Mouse (Mus musculus): ENCODE data around the gene Slfn1. TPM values are rescaled to one million over a fixed set of nuclear protein-coding genes. Genes with fewer than 3 reads are reported as not detected.

Slfn1 gene
- 0.40 TPM for polyA plus RNA-seq (2014; fragmentation: Illumina TruSeq; extraction: RNeasy Lipid Tissue Mini Kit (QIAGEN cat#74804))

DNA sequence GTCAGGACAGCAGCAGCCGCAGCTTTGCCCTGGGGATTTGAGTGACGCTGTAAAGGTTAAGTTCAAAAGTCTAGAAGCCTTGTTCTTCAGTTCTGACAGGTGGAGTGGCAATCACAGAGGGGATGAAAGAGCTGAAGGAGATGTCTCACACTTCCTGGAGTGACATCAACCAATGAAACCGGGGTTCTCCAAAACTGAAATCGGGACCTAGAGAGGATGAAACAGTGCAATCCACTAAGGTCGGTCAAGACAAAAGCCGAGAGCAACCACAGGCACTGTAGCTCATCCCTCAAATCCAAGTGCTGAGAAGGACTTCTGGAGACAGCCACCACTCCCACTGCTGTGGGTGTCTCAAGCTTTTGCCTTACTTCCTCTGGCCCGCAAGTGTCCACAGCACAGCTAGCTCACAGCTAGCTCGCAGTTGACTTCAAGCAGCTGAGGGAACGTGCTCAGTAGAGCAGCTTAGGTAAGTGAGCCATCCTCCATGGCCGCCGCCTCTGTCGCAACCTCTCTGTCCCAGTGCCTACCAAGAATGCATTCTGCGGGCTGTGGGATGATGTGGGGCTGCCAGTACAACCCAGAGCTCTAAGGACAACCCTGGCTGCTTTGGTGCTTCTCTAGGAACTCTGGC, at the start of gene Slfn1:
Gene Slfn1 (plus strand): TSS at position 253 of the 631 bp plus-strand sequence.

Other genes starting within 250 kb of the Slfn1 start
- 10.5 TPM for gene Rffl, start 245.6 kb upstream of the Slfn1 start, polyA plus RNA-seq (2014; fragmentation: Illumina TruSeq; extraction: RNeasy Lipid Tissue Mini Kit (QIAGEN cat#74804))
- 9.7 TPM for gene Rad51d, start 226.2 kb upstream of the Slfn1 start, polyA plus RNA-seq (2014; fragmentation: Illumina TruSeq; extraction: RNeasy Lipid Tissue Mini Kit (QIAGEN cat#74804))
- not detected for gene Fndc8, start 224.7 kb upstream of the Slfn1 start, polyA plus RNA-seq (2014; fragmentation: Illumina TruSeq; extraction: RNeasy Lipid Tissue Mini Kit (QIAGEN cat#74804))
- gene Nle1, start 208.4 kb upstream of the Slfn1 start, polyA plus RNA-seq (2014; fragmentation: Illumina TruSeq; extraction: RNeasy Lipid Tissue Mini Kit (QIAGEN cat#74804)): 4.3 TPM
- gene Unc45b, start 206.3 kb upstream of the Slfn1 start, polyA plus RNA-seq (2014; fragmentation: Illumina TruSeq; extraction: RNeasy Lipid Tissue Mini Kit (QIAGEN cat#74804)): 2.1 TPM
- 20.1 TPM for gene Slfn5, start 165.5 kb upstream of the Slfn1 start, polyA plus RNA-seq (2014; fragmentation: Illumina TruSeq; extraction: RNeasy Lipid Tissue Mini Kit (QIAGEN cat#74804))
- 39.7 TPM for gene Slfn9, start 125.0 kb upstream of the Slfn1 start, polyA plus RNA-seq (2014; fragmentation: Illumina TruSeq; extraction: RNeasy Lipid Tissue Mini Kit (QIAGEN cat#74804))
- 9.2 TPM for gene Slfn8, start 96.0 kb upstream of the Slfn1 start, polyA plus RNA-seq (2014; fragmentation: Illumina TruSeq; extraction: RNeasy Lipid Tissue Mini Kit (QIAGEN cat#74804))
- 8.7 TPM for gene Slfn2, start 51.7 kb upstream of the Slfn1 start, polyA plus RNA-seq (2014; fragmentation: Illumina TruSeq; extraction: RNeasy Lipid Tissue Mini Kit (QIAGEN cat#74804))
- gene Slfn4, start 58.3 kb downstream of the Slfn1 start, polyA plus RNA-seq (2014; fragmentation: Illumina TruSeq; extraction: RNeasy Lipid Tissue Mini Kit (QIAGEN cat#74804)): 3.0 TPM
- gene Slfn3, start 74.5 kb downstream of the Slfn1 start, polyA plus RNA-seq (2014; fragmentation: Illumina TruSeq; extraction: RNeasy Lipid Tissue Mini Kit (QIAGEN cat#74804)): 12.8 TPM
- 10.0 TPM for gene Slfn14, start 169.9 kb downstream of the Slfn1 start, polyA plus RNA-seq (2014; fragmentation: Illumina TruSeq; extraction: RNeasy Lipid Tissue Mini Kit (QIAGEN cat#74804))
- gene Ap2b1, start 182.2 kb downstream of the Slfn1 start, polyA plus RNA-seq (2014; fragmentation: Illumina TruSeq; extraction: RNeasy Lipid Tissue Mini Kit (QIAGEN cat#74804)): 69.3 TPM
- 34.3 TPM for gene Pex12, start 185.7 kb downstream of the Slfn1 start, polyA plus RNA-seq (2014; fragmentation: Illumina TruSeq; extraction: RNeasy Lipid Tissue Mini Kit (QIAGEN cat#74804))

All from ovary, adult 10 weeks (tissue).